Mouse (Mus musculus) MEL (cell line): Measurements from ENCODE around the gene Tubg1. TPM values are rescaled to one million over a fixed set of nuclear protein-coding genes. Genes with fewer than 3 reads are reported as not detected.

ENCODE experiments used
- DNase-seq: peaks from one replicate; pipeline ENCODE4 v3.0.0; 2011; ENCODE audit warnings: low read depth, low spot score
- H3K27ac ChIP-seq: 2 replicates; pipeline ENCODE4 v1.5.1; 2012; ENCODE audit warnings: low read depth, mild to moderate bottlenecking, control low read depth, low read length, moderate library complexity; ENCODE audit not compliant: control insufficient read depth
- H3K27me3 ChIP-seq, 2 experiments: fragments of 150-350 bp in 1 of 2; sonication (generic) in 1 of 2; 2 replicates each; pipeline ENCODE4 v1.6.1; 2012; ENCODE audit warnings: low read length in 2 of 2, mild to moderate bottlenecking in 2 of 2, improper control_type of control experiment in 1 of 2, moderate library complexity in 1 of 2; ENCODE audit not compliant: insufficient read depth in 2 of 2, control insufficient read depth in 1 of 2
- H3K36me3 ChIP-seq, 2 experiments: 2 replicates each; pipeline ENCODE4 v1.6.1; 2012 to 2014; ENCODE audit warnings: low read length in 2 of 2, improper control_type of control experiment in 1 of 2, inconsistent platforms in 1 of 2, mild to moderate bottlenecking in 1 of 2; ENCODE audit not compliant: insufficient read depth in 2 of 2, control insufficient read depth in 1 of 2
- H3K4me1 ChIP-seq, 2 experiments: fragments of 150-350 bp in 1 of 2; sonication (generic) in 1 of 2; 2 replicates each; pipeline ENCODE4 v1.6.1; 2012; ENCODE audit warnings: low read length in 2 of 2, improper control_type of control experiment in 1 of 2, mild to moderate bottlenecking in 1 of 2; ENCODE audit not compliant: insufficient read depth in 2 of 2, control insufficient read depth in 1 of 2
- H3K4me3 ChIP-seq, 2 experiments: fragments of 150-350 bp in 1 of 2; sonication (generic) in 1 of 2; 2 replicates each; pipeline ENCODE4 v1.5.1; 2012; ENCODE audit warnings: low read depth in 2 of 2, low read length in 2 of 2, mild to moderate bottlenecking in 2 of 2, moderate library complexity in 2 of 2, control low read depth in 1 of 2, improper control_type of control experiment in 1 of 2; ENCODE audit not compliant: control insufficient read depth in 1 of 2, insufficient read depth in 1 of 2
- H3K79me2 ChIP-seq: 2 replicates; pipeline ENCODE4 v1.6.1; 2012; ENCODE audit warnings: mild to moderate bottlenecking, low read length, moderate library complexity; ENCODE audit not compliant: control insufficient read depth, poor library complexity, insufficient read depth
- H3K9ac ChIP-seq: 2 replicates; pipeline ENCODE4 v1.6.1; 2012; ENCODE audit warnings: low read depth, mild to moderate bottlenecking, control low read depth, low read length, moderate library complexity; ENCODE audit not compliant: control insufficient read depth, poor library complexity, severe bottlenecking
- H3K9me3 ChIP-seq: fragments of 150-350 bp; sonication (generic); replicated peaks from 2 replicates; pipeline ENCODE4 v1.6.1; 2012; ENCODE audit warnings: mild to moderate bottlenecking, low read length, improper control_type of control experiment, moderate library complexity; ENCODE audit not compliant: insufficient read depth
- CHD1 ChIP-seq: IDR thresholded peaks from 2 replicates; pipeline ENCODE4 v1.6.1; 2012; ENCODE audit warnings: low read depth, mild to moderate bottlenecking, inconsistent platforms, low read length, improper control_type of control experiment
- CTCF ChIP-seq, 3 experiments: IDR thresholded peaks in 2 of 3; conservative IDR thresholded peaks in 1 of 3; 2 replicates each; pipeline ENCODE4 v1.5.1; 2011 to 2012; ENCODE audit warnings: low read length in 3 of 3, low read depth in 2 of 3, mild to moderate bottlenecking in 2 of 3, improper control_type of control experiment in 1 of 3, inconsistent platforms in 1 of 3, mixed read lengths in 1 of 3, moderate library complexity in 1 of 3; ENCODE audit not compliant: control insufficient read depth in 1 of 3, insufficient read depth in 1 of 3, poor library complexity in 1 of 3, severe bottlenecking in 1 of 3
- E2F4 ChIP-seq: IDR thresholded peaks from 2 replicates; pipeline ENCODE4 v1.6.1; 2011; ENCODE audit warnings: low read depth, low read length, improper control_type of control experiment, borderline replicate concordance
- ELF1 ChIP-seq: IDR thresholded peaks from 2 replicates; pipeline ENCODE4 v1.6.1; 2014; ENCODE audit warnings: low read depth, mild to moderate bottlenecking, inconsistent platforms, low read length, improper control_type of control experiment, moderate library complexity
- EP300 ChIP-seq, 2 experiments: IDR thresholded peaks; 2 replicates each; pipeline ENCODE4 v1.6.1; 2011; ENCODE audit warnings: improper control_type of control experiment in 2 of 2, low read length in 2 of 2, low read depth in 1 of 2, mild to moderate bottlenecking in 1 of 2
- GATA1 ChIP-seq: IDR thresholded peaks from 2 replicates; pipeline ENCODE4 v1.6.1; 2011; ENCODE audit warnings: low read depth, low read length, improper control_type of control experiment
- HCFC1 ChIP-seq: IDR thresholded peaks from 2 replicates; pipeline ENCODE4 v1.6.1; 2012; ENCODE audit warnings: low read depth, mild to moderate bottlenecking, inconsistent platforms, low read length, improper control_type of control experiment, moderate library complexity
- MAZ ChIP-seq: IDR thresholded peaks from 2 replicates; pipeline ENCODE4 v1.6.1; 2012; ENCODE audit warnings: low read depth, mild to moderate bottlenecking, inconsistent platforms, low read length, improper control_type of control experiment
- MYB ChIP-seq: IDR thresholded peaks from 2 replicates; pipeline ENCODE4 v1.6.1; 2011; ENCODE audit warnings: mild to moderate bottlenecking, low read depth, low read length, improper control_type of control experiment
- POLR2A ChIP-seq, 2 experiments: IDR thresholded peaks; 2 replicates each; pipeline ENCODE4 v1.6.1; 2011 to 2012; ENCODE audit warnings: low read length in 2 of 2, mild to moderate bottlenecking in 2 of 2, control low read depth in 1 of 2, improper control_type of control experiment in 1 of 2, low read depth in 1 of 2, moderate library complexity in 1 of 2; ENCODE audit not compliant: control insufficient read depth in 1 of 2, insufficient read depth in 1 of 2, poor library complexity in 1 of 2
- RCOR1 ChIP-seq: IDR thresholded peaks from 2 replicates; pipeline ENCODE4 v1.6.1; 2012; ENCODE audit warnings: low read depth, mild to moderate bottlenecking, inconsistent platforms, low read length, improper control_type of control experiment
- TCF12 ChIP-seq: IDR thresholded peaks from 2 replicates; pipeline ENCODE4 v1.6.1; 2014; ENCODE audit warnings: low read depth, mild to moderate bottlenecking, inconsistent platforms, low read length, improper control_type of control experiment, moderate library complexity
- ZC3H11A ChIP-seq: IDR thresholded peaks from 2 replicates; pipeline ENCODE4 v1.6.1; 2012; ENCODE audit warnings: low read depth, mild to moderate bottlenecking, inconsistent platforms, low read length, improper control_type of control experiment
- ZKSCAN1 ChIP-seq: IDR thresholded peaks from 2 replicates; pipeline ENCODE4 v1.6.1; 2012; ENCODE audit warnings: low read depth, mild to moderate bottlenecking, inconsistent platforms, low read length, improper control_type of control experiment, moderate library complexity
- ZNF384 ChIP-seq: IDR thresholded peaks from 2 replicates; pipeline ENCODE4 v1.6.1; 2012; ENCODE audit warnings: low read depth, mild to moderate bottlenecking, inconsistent platforms, low read length, improper control_type of control experiment
- polyA plus RNA-seq, 2 experiments: library from polyadenylated mRNA; stranded (reverse) in 1 of 2; unstranded in 1 of 2; fragments of >175 nt in 1 of 2; fragments of >200 nt in 1 of 2; gene quantifications; 2 replicates each; pipeline versions ENCODE4 v1.2.1 to v1.2.4; 2012; ENCODE audit warnings: low replicate concordance in 2 of 2, low read depth in 1 of 2; ENCODE audit not compliant: insufficient read length in 2 of 2, insufficient read depth in 1 of 2, missing spikeins in 1 of 2
- total RNA-seq: library from RNA; depleted of rRNA; stranded (reverse); fragments of 300-350 nt; gene quantifications from 2 replicates; pipeline ENCODE4 v1.2.3, GENCODE M21; 2012

The Tubg1 gene
- total and polyA plus RNA-seq, 3 experiments, result 60.0 to 183 (median 125) TPM

GRCm38 (mm10) chr11:101078121-101078520, 41.6 kb upstream of the Tubg1 start, which contains the start of gene Hsd17b1:
Hsd17b1 (plus strand) TSS chr11:101078411.
- no peak within 1 kb of the TSS for H3K27ac ChIP-seq
- H3K36me3 ChIP-seq, result peaks cover 0 to 4% of the 10 kb centered on the region in 2 experiments; a peak in 2 of 4 replicates
- no peaks in the 10 kb centered on the region for H3K27me3 ChIP-seq
- H3K9me3 ChIP-seq, result no peaks in the 10 kb centered on the region
- no peak for DNase-seq
- H3K79me2 ChIP-seq, result peaks cover 6% of the 10 kb centered on the region
- no peak within 1 kb of the TSS for H3K9ac ChIP-seq
- no peak for TF ChIP-seq POLR2A (IDR thresholded peaks at IDR 0.05; ENCODE audit: control insufficient read depth in 1 of 2, insufficient read depth in 1 of 2, low read depth in 1 of 2, low read length in 2 of 2, poor library complexity in 1 of 2)
- TF ChIP-seq ZKSCAN1, result no peak
- TF ChIP-seq CHD1, result no peak
- no peak for TF ChIP-seq MAZ
- TF ChIP-seq HCFC1, result no peak
- no peak for TF ChIP-seq CTCF (IDR thresholded peaks at IDR 0.05 in 2 of 3, conservative IDR thresholded peaks at IDR 0.05 in 1 of 3; ENCODE audit: control insufficient read depth in 1 of 3, insufficient read depth in 1 of 3, low read depth in 2 of 3, low read length in 3 of 3, poor library complexity in 1 of 3, severe bottlenecking in 1 of 3)
- TF ChIP-seq E2F4, result no peak
- TF ChIP-seq, all 39 proteins: peak for 0
- peaks cover 3 to 5% of the 10 kb centered on the region in 2 experiments; a peak in 3 of 4 replicates for H3K4me1 ChIP-seq
- no peak within 1 kb of the TSS for H3K4me3 ChIP-seq

- no peak overlapping the region for H3K27ac ChIP-seq
- no peak for DNase-seq
- H3K9ac ChIP-seq, result no peak overlapping the region
- H3K27me3 ChIP-seq, result no peaks in the 10 kb centered on the region
- TF ChIP-seq EP300 (IDR thresholded peaks at IDR 0.05; ENCODE audit: low read depth in 1 of 2, low read length in 2 of 2), result no peak
- no peak overlapping the region for H3K4me3 ChIP-seq
- H3K9me3 ChIP-seq, result no peaks in the 10 kb centered on the region
- peaks cover 0 to 9% of the 10 kb centered on the region in 2 experiments; a peak in 2 of 4 replicates for H3K36me3 ChIP-seq
- peaks cover 12% of the 10 kb centered on the region for H3K79me2 ChIP-seq
- peaks cover 6 to 13% of the 10 kb centered on the region in 2 experiments for H3K4me1 ChIP-seq
Measured at GRCm38 (mm10) chr11:101079746-101080145, 40.0 kb upstream of the Tubg1 start.

GRCm38 (mm10) chr11:101080421-101080820, 39.3 kb upstream of the Tubg1 start:
- Histone ChIP-seq H3K27ac (no peak overlapping the region), H3K4me1 (peaks cover 6 to 17% of the 10 kb centered on the region in 2 experiments), H3K79me2 (peaks cover 12% of the 10 kb centered on the region), H3K36me3 (peaks cover 0 to 9% of the 10 kb centered on the region in 2 experiments; a peak in 2 of 4 replicates), H3K9me3 (no peaks in the 10 kb centered on the region), H3K4me3 (no peak overlapping the region), H3K9ac (no peak overlapping the region), H3K27me3 (no peaks in the 10 kb centered on the region)
- TF ChIP-seq ZNF384 (peak; percentile 46), ZC3H11A (no peak), RCOR1 (no peak), GATA1 (0 out of 2 replicates have a peak, but pooled peaks have one; percentile 33), HCFC1 (no peak), MYB (no peak), ELF1 (no peak), MAZ (no peak), TCF12 (no peak)
- no peak for DNase-seq
